Mouse (Mus musculus) cortical plate, adult 2 months (tissue): ENCODE results near the gene Rnf115. TPM values are rescaled to one million over a fixed set of nuclear protein-coding genes. Genes with fewer than 3 reads are reported as not detected.

Experiments
- H3K27ac ChIP-seq: fragments of 200-500 bp; 2 replicates; pipeline ENCODE4 v1.5.1; 2012; ENCODE audit warnings: low read length, control low read depth, inconsistent platforms; ENCODE audit not compliant: insufficient read depth
- H3K4me1 ChIP-seq: fragments of 200-500 bp; 2 replicates; pipeline ENCODE4 v1.6.1; 2011; ENCODE audit warnings: low read length; ENCODE audit not compliant: control insufficient read depth, insufficient read depth
- H3K4me3 ChIP-seq: fragments of 200-500 bp; 2 replicates; pipeline ENCODE4 v1.5.1; 2011; ENCODE audit warnings: mild to moderate bottlenecking, low read length, control low read depth; ENCODE audit not compliant: insufficient read depth
- CTCF ChIP-seq: fragments of 200-500 bp; IDR thresholded peaks from 2 replicates; pipeline ENCODE4 v1.5.1; 2011; ENCODE audit warnings: mild to moderate bottlenecking, control low read depth, low read length; ENCODE audit not compliant: insufficient read depth; ENCODE audit errors: extremely low read depth
- POLR2A ChIP-seq: fragments of 200-500 bp; IDR thresholded peaks from 2 replicates; pipeline ENCODE4 v1.6.1; 2011; ENCODE audit warnings: mild to moderate bottlenecking, low read length, control low read depth; ENCODE audit not compliant: insufficient read depth; ENCODE audit errors: extremely low read depth
- polyA plus RNA-seq: library from polyadenylated mRNA; depleted of rRNA; stranded (reverse); fragments of >200 nt; gene quantifications from 2 replicates; pipeline ENCODE4 v1.2.3, GENCODE M21; 2012

Rnf115 gene
- polyA plus RNA-seq, 1 experiment: 52.3 TPM

GRCm38 (mm10) chr3:96692506-96692905, 35.0 kb upstream of the Rnf115 start:
- TF ChIP-seq CTCF (no peak), POLR2A (no peak)
- H3K4me3 ChIP-seq: no peak overlapping the region
- no peaks in the 10 kb centered on the region for H3K4me1 ChIP-seq
- H3K27ac ChIP-seq: no peak overlapping the region; the same call in 1 of the 2 replicates

- TF ChIP-seq CTCF (no peak), POLR2A (no peak)
- Histone ChIP-seq H3K4me3 (no peak overlapping the region), H3K27ac (no peak overlapping the region), H3K4me1 (no peaks in the 10 kb centered on the region)
These were observed 33.9 kb upstream of the Rnf115 start for GRCm38 (mm10) chr3:96693579-96693978.

GRCm38 (mm10) chr3:96696198-96696765, 31.2 kb upstream of the Rnf115 start, which contains the start of gene Pias3:
Pias3 (plus strand) TSS chr3:96696384.
- peak within 1 kb of the TSS; percentile 76; the same call in 1 of the 2 replicates for H3K27ac ChIP-seq
- no peaks in the 10 kb centered on the region for H3K4me1 ChIP-seq
- TF ChIP-seq CTCF: no peak
- TF ChIP-seq POLR2A: peak; percentile 48; the same call in 1 of the 2 replicates
- H3K4me3 ChIP-seq: peak within 1 kb of the TSS; percentile 86

- H3K27ac ChIP-seq: peak overlapping the region; percentile 76; the same call in 1 of the 2 replicates
- H3K4me3 ChIP-seq: peak overlapping the region; percentile 86
- TF ChIP-seq POLR2A (no peak), CTCF (no peak)
- H3K4me1 ChIP-seq: no peaks in the 10 kb centered on the region
These were observed 30.4 kb upstream of the Rnf115 start for GRCm38 (mm10) chr3:96696766-96697732.

GRCm38 (mm10) chr3:96698993-96699690, 28.3 kb upstream of the Rnf115 start:
- Histone ChIP-seq H3K4me1 (no peaks in the 10 kb centered on the region), H3K4me3 (no peak overlapping the region), H3K27ac (no peak overlapping the region)
- TF ChIP-seq POLR2A (no peak), CTCF (no peak)

GRCm38 (mm10) chr3:96700376-96700775, 27.1 kb upstream of the Rnf115 start:
- Histone ChIP-seq H3K4me1 (no peaks in the 10 kb centered on the region), H3K27ac (no peak overlapping the region), H3K4me3 (no peak overlapping the region)
- TF ChIP-seq POLR2A: no peak
- TF ChIP-seq CTCF: no peak

- no peaks in the 10 kb centered on the region for H3K4me1 ChIP-seq
- H3K27ac ChIP-seq: no peak overlapping the region
- no peak for TF ChIP-seq CTCF
- H3K4me3 ChIP-seq: no peak overlapping the region
These were observed 26.5 kb upstream of the Rnf115 start for GRCm38 (mm10) chr3:96701003-96701402.

GRCm38 (mm10) chr3:96704778-96705177, 22.7 kb upstream of the Rnf115 start:
- Histone ChIP-seq H3K4me3 (no peak overlapping the region), H3K27ac (no peak overlapping the region), H3K4me1 (no peaks in the 10 kb centered on the region)
- TF ChIP-seq POLR2A (no peak), CTCF (0 out of 2 replicates have a peak, but pooled peaks have one; percentile 20)

GRCm38 (mm10) chr3:96706217-96706616, 21.2 kb upstream of the Rnf115 start:
- Histone ChIP-seq H3K4me1 (no peaks in the 10 kb centered on the region), H3K27ac (no peak overlapping the region), H3K4me3 (no peak overlapping the region)
- no peak for TF ChIP-seq CTCF
- TF ChIP-seq POLR2A: no peak

GRCm38 (mm10) chr3:96706984-96707383, 20.5 kb upstream of the Rnf115 start:
- Histone ChIP-seq H3K4me3 (no peak overlapping the region), H3K27ac (no peak overlapping the region), H3K4me1 (no peaks in the 10 kb centered on the region)
- TF ChIP-seq POLR2A: no peak
- TF ChIP-seq CTCF: no peak
